Mouse (Mus musculus) megakaryocyte, embryonic 14.5 days (primary cell): ENCODE data around the gene Mn1. TPM values are rescaled to one million over a fixed set of nuclear protein-coding genes. Genes with fewer than 3 reads are reported as not detected.

ENCODE experiments used
- H3K27me3 ChIP-seq: replicated peaks from 2 replicates; pipeline ENCODE3; 2012; ENCODE audit warnings: inconsistent platforms
- H3K36me3 ChIP-seq: replicated peaks from 2 replicates; pipeline ENCODE3; 2012; ENCODE audit warnings: low read length, inconsistent platforms, mixed read lengths
- H3K4me1 ChIP-seq: 2 replicates; pipeline ENCODE4 v1.6.1; 2012; ENCODE audit warnings: inconsistent platforms
- H3K4me3 ChIP-seq: replicated peaks from 2 replicates; pipeline ENCODE3; 2012; ENCODE audit warnings: moderate library complexity, mild to moderate bottlenecking, inconsistent platforms
- H3K9me3 ChIP-seq: 2 replicates; pipeline ENCODE4 v1.6.1; 2012; ENCODE audit warnings: inconsistent platforms
- FLI1 ChIP-seq: IDR thresholded peaks from 2 replicates; pipeline ENCODE4 v1.6.1; 2012; ENCODE audit warnings: low read length, inconsistent platforms, mixed read lengths
- GATA1 ChIP-seq: IDR thresholded peaks from 3 replicates; pipeline ENCODE4 v1.6.1; 2012; ENCODE audit warnings: mixed read lengths, low read length, inconsistent platforms, borderline replicate concordance
- polyA plus RNA-seq: library from polyadenylated mRNA; stranded (reverse); fragments of >175 nt; gene quantifications from 2 replicates; pipeline ENCODE4 v1.2.3, GENCODE M21; 2012; ENCODE audit warnings: low replicate concordance; ENCODE audit not compliant: insufficient read depth

The Mn1 gene
- polyA plus RNA-seq, 1 experiment, result 0.04 TPM

- TF ChIP-seq GATA1 (no peak), FLI1 (no peak)
- H3K27me3 ChIP-seq, result peaks cover 78% of the 10 kb centered on the region
These were observed 8.6 kb upstream of the Mn1 start for GRCm38 (mm10) chr5:111408470-111409105.

DNA sequence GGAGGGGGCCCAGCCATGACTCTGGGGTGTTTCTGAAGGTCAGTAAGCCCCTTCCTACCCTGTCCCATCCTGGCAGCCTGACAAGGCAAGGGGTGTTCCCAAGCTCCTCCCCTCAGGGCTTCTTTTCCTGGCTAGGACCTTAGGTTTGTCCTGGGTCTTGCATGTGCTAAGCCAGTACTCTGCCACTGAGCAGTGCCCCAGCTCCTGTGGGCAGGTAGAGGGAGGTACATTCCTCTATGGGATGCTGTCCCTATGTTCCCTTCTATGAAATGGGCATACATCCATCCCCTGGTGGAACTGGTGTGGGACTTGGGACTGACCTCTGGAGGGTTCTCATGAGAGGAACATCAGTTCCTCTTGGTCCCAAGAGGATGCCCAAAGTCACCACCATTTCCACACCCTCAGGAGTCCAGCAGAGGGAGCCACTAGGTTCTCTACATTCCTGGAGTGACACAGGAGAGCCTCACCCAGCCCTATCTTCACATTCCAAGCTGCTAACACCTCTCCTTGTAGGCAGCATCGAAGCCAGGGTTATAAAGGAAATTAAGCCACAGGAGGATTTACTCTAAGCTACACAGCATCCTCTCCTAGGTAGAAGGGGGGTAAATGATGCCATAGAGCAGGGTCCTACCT, 7.6 kb upstream of the Mn1 start:
- H3K27me3 ChIP-seq, result peaks cover 79% of the 10 kb centered on the region

More at GRCm38 (mm10) chr5:111408470-111409105, 8.6 kb upstream of the Mn1 start:
- H3K36me3 ChIP-seq, result no peaks in the 10 kb centered on the region
- H3K9me3 ChIP-seq, result no peaks in the 10 kb centered on the region
- H3K4me3 ChIP-seq, result no peak overlapping the region
- no peaks in the 10 kb centered on the region for H3K4me1 ChIP-seq

DNA sequence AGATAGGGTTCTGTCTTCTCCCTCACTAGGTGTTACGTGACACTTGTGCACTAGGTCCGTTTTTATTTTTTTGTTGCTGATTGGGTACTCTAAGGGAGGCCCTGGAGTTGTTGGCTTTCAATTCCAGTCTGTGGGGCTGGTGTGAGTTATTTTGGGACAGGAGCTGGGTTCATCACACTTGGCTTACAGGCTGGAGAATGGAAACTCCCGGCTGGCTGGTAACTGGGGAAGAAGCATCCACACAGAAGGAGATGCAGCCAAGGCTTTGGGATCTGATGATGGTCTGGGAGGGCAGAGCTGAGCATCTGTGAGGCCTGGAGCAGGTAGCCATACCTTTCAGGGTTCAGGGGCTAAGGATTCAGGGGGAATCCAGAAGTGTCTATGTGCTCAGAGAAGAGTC, 6.5 kb upstream of the Mn1 start:
- Histone ChIP-seq H3K9me3 (no peaks in the 10 kb centered on the region), H3K4me1 (peaks cover 7% of the 10 kb centered on the region; the same call in 1 of the 2 replicates), H3K4me3 (no peak overlapping the region), H3K36me3 (no peaks in the 10 kb centered on the region), H3K27me3 (peaks cover 82% of the 10 kb centered on the region)
- TF ChIP-seq GATA1 (no peak), FLI1 (no peak)

More for the DNA sequence above, 7.6 kb upstream of the Mn1 start:
- Histone ChIP-seq H3K36me3 (no peaks in the 10 kb centered on the region), H3K9me3 (no peaks in the 10 kb centered on the region), H3K4me3 (no peak overlapping the region), H3K4me1 (peaks cover 7% of the 10 kb centered on the region; the same call in 1 of the 2 replicates)
- TF ChIP-seq GATA1 (no peak), FLI1 (no peak)

DNA sequence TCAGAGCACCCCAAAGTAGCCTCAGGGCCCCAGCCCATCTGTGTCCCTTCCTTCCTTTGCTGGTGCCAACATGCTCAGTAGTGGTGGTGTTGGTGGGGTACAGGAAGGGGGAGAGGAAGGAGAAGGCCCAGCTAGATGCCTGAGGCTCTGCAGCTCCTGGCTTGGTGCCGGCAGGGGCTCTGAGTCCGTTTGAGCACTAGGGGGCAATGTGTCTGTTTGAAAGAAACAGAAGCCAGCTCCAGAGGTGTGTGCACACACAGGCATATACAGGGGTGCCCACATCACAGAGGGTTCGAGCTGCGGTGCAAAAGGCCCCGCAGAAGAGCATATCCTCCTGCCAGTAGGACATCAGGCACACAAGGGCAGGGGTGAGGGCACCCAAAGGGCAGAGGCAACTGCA, 3.0 kb upstream of the Mn1 start:
- no peaks in the 10 kb centered on the region for H3K36me3 ChIP-seq
- TF ChIP-seq FLI1 (no peak), GATA1 (no peak)
- peaks cover 94% of the 10 kb centered on the region for H3K27me3 ChIP-seq
- peak overlapping the region; percentile 38 for H3K4me3 ChIP-seq
- peaks cover 10% of the 10 kb centered on the region for H3K9me3 ChIP-seq
- H3K4me1 ChIP-seq, result peaks cover 24% of the 10 kb centered on the region

- peaks cover 94% of the 10 kb centered on the region for H3K27me3 ChIP-seq
- H3K36me3 ChIP-seq, result no peaks in the 10 kb centered on the region
- H3K9me3 ChIP-seq, result peaks cover 16% of the 10 kb centered on the region
- H3K4me3 ChIP-seq, result no peak overlapping the region
- H3K4me1 ChIP-seq, result peaks cover 24% of the 10 kb centered on the region
- no peak for TF ChIP-seq FLI1
- no peak for TF ChIP-seq GATA1
These were observed 2.4 kb upstream of the Mn1 start for GRCm38 (mm10) chr5:111414770-111415249.

DNA sequence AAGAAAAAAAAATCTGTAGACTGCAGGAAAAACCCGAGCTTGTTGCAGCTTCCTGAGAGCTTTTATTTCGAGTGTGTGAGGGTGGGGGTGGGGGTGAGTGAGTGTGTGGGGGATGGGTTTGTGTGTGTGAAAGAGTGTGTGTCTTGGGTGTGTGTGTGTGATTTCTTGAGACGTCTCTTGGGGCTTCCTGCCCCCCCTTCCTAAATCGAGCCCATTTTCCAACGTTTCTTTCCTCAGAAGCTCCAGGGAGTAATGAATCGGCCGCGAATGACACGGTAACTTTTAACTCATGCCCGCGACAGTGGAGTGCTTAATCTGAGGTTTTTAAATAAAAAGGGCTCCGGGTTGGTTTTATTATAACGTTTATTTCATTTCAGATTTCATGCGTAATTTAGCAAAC, 1.6 kb upstream of the Mn1 start:
- peaks cover 24% of the 10 kb centered on the region for H3K4me1 ChIP-seq
- peaks cover 96% of the 10 kb centered on the region for H3K27me3 ChIP-seq

DNA sequence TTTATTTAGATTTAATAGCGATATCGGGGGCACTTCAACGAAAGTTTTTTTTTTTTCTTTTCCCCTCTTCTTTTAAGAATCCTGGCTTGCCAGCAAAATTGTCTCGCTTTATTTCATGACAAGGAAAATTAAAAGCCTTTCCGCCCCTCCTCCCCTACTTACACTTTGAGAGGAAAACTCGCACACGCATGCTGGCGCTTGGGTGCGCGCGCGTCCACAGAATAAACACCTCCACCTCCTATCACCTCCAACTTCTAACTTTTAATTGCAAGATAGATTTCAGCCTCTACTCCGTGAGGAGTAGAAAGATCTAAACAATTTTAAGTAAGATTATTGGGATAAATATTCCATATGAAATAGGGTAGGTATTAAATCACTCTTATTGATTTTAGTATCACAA, 1.1 kb upstream of the Mn1 start:
- Histone ChIP-seq H3K4me3 (no peak overlapping the region), H3K4me1 (peaks cover 24% of the 10 kb centered on the region), H3K27me3 (peaks cover 97% of the 10 kb centered on the region)

More for the DNA sequence above, 1.6 kb upstream of the Mn1 start:
- Histone ChIP-seq H3K4me3 (no peak overlapping the region), H3K36me3 (no peaks in the 10 kb centered on the region), H3K9me3 (peaks cover 24% of the 10 kb centered on the region)
- no peak for TF ChIP-seq FLI1
- no peak for TF ChIP-seq GATA1

DNA sequence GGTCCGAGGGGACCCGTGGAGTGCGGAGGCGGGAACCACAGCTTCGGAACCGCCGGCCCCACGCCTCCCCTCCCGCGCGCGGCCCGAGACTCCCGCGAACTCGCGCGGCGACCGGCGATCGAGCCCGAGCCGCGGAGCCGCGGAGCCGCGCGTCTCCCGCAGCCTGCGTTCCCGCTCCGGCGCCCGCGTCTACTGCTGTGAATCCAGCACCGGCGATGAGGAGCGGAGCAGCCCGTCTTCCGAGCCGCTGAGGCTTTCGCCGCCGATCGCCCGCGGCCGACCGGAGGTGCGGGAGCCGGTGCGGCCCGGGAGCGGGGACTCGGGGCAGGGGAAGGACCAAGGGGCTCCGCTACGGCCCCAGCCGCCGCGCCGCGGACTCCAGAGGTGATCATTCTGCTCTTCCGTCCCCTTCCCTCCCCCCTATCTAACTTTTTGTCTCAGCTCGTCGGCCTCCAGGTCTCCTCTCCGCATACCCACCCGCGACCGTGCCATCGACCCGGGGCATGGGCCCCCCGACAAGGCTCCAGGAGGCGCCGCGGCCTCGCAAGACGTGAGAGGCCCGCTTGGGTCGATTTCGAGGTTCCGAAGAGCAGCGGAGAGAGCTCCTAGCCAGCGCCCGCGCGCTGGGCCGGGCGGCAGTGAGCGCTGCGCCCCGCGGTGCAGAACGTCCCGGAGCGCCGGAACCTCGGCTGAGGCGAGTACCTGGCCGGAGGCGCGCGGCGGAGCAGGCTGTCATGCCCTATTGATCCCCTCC, 393 bp downstream of the Mn1 start:
- H3K27me3 ChIP-seq, result peaks cover 98% of the 10 kb centered on the region
- no peak for TF ChIP-seq FLI1
- TF ChIP-seq GATA1, result no peak
- H3K36me3 ChIP-seq, result no peaks in the 10 kb centered on the region
- peaks cover 31% of the 10 kb centered on the region for H3K9me3 ChIP-seq
- H3K4me3 ChIP-seq, result peak overlapping the region; percentile 86
- peaks cover 24% of the 10 kb centered on the region for H3K4me1 ChIP-seq

More for the DNA sequence above, 1.1 kb upstream of the Mn1 start:
- Histone ChIP-seq H3K36me3 (no peaks in the 10 kb centered on the region), H3K9me3 (peaks cover 29% of the 10 kb centered on the region)
- TF ChIP-seq GATA1 (no peak), FLI1 (no peak)

DNA sequence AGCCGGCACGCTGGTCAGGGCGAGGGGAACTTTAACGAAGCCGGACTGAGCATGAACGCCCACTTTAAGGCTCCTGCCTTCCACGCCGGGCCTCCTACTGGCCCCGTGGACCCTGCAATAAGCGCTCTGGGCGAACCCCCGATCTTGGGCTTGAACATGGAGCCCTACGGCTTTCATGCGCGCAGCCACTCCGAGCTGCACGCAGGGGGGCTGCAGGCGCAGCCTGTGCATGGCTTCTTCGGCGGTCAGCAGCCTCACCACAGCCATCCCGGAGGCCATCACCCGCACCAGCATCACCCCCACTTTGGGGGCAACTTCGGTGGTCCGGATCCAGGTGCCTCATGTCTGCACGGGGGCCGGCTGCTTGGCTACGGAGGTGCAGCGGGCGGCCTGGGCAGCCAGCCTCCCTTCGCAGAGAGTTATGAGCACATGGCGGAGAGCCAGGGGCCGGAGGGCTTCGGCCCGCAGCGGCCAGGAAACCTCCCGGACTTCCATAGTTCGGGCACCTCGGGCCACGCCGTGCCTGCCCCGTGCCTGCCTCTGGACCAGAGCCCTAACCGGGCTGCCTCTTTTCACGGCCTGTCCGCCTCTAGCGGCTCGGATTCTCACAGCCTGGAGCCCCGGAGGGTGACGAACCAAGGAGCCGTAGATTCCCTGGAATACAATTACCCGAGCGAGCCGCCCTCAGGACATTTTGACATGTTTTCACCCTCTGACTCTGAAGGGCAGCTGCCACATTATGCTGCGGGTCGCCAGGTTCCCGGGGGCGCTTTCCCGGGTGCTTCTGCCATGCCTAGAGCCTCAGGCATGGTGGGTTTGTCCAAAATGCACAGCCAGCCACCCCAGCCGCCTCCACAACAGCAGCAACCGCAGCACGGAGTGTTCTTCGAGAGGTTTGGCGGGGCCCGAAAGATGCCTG, 1.3 kb downstream of the Mn1 start:
- H3K27me3 ChIP-seq, result peaks cover 95% of the 10 kb centered on the region
- TF ChIP-seq FLI1, result no peak
- no peak for TF ChIP-seq GATA1
- H3K36me3 ChIP-seq, result no peaks in the 10 kb centered on the region

More for the DNA sequence above, 1.3 kb downstream of the Mn1 start:
- no peak overlapping the region for H3K4me3 ChIP-seq
- peaks cover 31% of the 10 kb centered on the region for H3K9me3 ChIP-seq
- peaks cover 24% of the 10 kb centered on the region for H3K4me1 ChIP-seq
